Mouse (Mus musculus) intestine, embryonic 15.5 days (tissue): Measurements from ENCODE around the gene Anapc10. TPM values are rescaled to one million over a fixed set of nuclear protein-coding genes. Genes with fewer than 3 reads are reported as not detected.
"Not testable (repeated sequence)": the region's sequence is repeated elsewhere in the genome, so short reads cannot be mapped to it uniquely, and the experiment has no call there.

Experiments used
- ATAC-seq: fragments of 200-750 bp; cut with Nextera tagmentation; 2 replicates; pipeline ENCODE4 v1.8.0; 2017; ENCODE audit warnings: moderate TSS enrichment, moderate library complexity
- H3K27ac ChIP-seq: fragments of 300-500 bp; sonication (generic); 2 replicates; pipeline ENCODE4 v1.5.1; 2015; ENCODE audit warnings: mild to moderate bottlenecking, inconsistent platforms
- H3K27me3 ChIP-seq: fragments of 300-500 bp; sonication (generic); replicated peaks from 2 replicates; pipeline ENCODE4 v1.6.1; 2015; ENCODE audit warnings: inconsistent platforms
- H3K36me3 ChIP-seq: fragments of 300-500 bp; sonication (generic); 2 replicates; pipeline ENCODE4 v1.6.1; 2015; ENCODE audit warnings: inconsistent platforms
- H3K4me1 ChIP-seq: fragments of 300-500 bp; sonication (generic); replicated peaks from 2 replicates; pipeline ENCODE4 v1.6.1; 2015; ENCODE audit warnings: inconsistent platforms
- H3K4me2 ChIP-seq: fragments of 300-500 bp; sonication (generic); replicated peaks from 2 replicates; pipeline ENCODE4 v1.6.1; 2015; ENCODE audit warnings: mild to moderate bottlenecking, inconsistent platforms
- H3K4me3 ChIP-seq: fragments of 300-500 bp; sonication (generic); replicated peaks from 2 replicates; pipeline ENCODE4 v1.5.1; 2015; ENCODE audit warnings: inconsistent platforms
- H3K9ac ChIP-seq: fragments of 300-500 bp; sonication (generic); 2 replicates; pipeline ENCODE4 v1.6.1; 2015; ENCODE audit warnings: inconsistent platforms
- H3K9me3 ChIP-seq: fragments of 300-500 bp; sonication (generic); 2 replicates; pipeline ENCODE4 v1.6.1; 2016; ENCODE audit warnings: inconsistent platforms
- WGBS: fragments of 180-500 bp; shearing (Covaris S2); methylation state at CpG from one replicate; pipeline ENCODE4 v1.1.7; 2015; 5-methylcytosine and 5-hydroxymethylcytosine counted together
- polyA plus RNA-seq: library from polyadenylated mRNA; unstranded; fragments of >200 nt; fragmentation: Nextera tagmentation; extraction: Ambion mirVana; gene quantifications from 2 replicates; pipeline ENCODE4 v1.2.1, GENCODE M21; 2015

Anapc10 gene
- polyA plus RNA-seq = 32.3 and 33.4 TPM in 2 replicates

DNA sequence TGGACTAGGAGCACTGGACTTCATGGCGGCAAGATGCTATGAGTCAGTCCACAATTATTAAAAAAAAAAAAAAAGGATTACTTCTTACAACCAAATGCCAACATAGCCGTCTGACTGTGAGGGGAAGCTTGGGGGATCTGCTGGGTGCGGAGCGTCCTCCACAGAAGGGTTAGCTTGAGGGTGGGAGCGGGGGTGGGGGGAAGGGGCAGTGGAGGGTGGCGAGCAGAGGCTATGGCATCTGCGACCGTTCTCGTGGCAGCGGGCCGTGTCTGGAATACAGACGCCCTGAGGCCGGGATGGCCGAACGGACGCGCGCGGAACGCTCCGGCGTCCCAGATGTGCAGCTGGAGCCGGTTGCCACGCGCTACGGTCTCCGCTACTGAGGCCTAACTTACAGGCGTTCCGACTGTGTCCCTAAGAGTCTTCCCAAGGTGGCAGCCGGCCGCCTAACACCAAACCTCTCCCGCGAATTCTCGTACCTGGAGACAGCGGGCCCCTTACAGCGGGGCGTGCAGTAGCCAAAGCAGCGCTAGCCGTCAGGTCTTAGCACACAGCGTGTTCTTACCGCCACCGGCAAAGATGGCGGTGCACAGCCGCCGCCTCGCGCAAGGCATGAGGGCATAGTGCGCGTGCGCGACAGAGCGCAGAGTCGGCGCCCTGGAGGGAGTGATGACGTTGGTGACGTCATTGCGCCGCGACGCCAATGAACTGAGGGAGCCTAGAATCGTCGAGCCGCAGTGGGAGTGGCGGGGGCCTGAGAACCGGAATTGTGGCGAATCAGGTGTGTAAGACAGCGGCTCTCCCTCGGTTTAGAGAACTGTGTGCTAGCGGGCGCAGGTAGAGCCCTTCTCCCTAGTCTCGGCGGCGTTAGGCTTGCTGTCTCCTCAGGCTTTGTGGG, at the start of gene Anapc10, which contains the start of gene Abce1:
Anapc10 (plus strand) TSS at position 757 of the 898 bp plus-strand sequence.
Abce1 (minus strand) TSS at position 677 of the 898 bp plus-strand sequence.
- ATAC-seq = peak; percentile 99
- Histone ChIP-seq H3K9me3 (no peaks in the 10 kb centered on the region), H3K4me1 (0 out of 2 replicates have a peak, but pooled peaks cover 3% of the 10 kb centered on the region), H3K36me3 (peaks cover 3% of the 10 kb centered on the region; the same call in 1 of the 2 replicates), H3K27ac (peak within 1 kb of the TSS; percentile 83), H3K4me2 (peak within 1 kb of the TSS; percentile 64), H3K9ac (peak within 1 kb of the TSS; percentile 88), H3K27me3 (no peaks in the 10 kb centered on the region), H3K4me3 (peak within 1 kb of the TSS; percentile 86)
- under 1% methylated on average over 73 of the region's 73 CpGs for WGBS

DNA sequence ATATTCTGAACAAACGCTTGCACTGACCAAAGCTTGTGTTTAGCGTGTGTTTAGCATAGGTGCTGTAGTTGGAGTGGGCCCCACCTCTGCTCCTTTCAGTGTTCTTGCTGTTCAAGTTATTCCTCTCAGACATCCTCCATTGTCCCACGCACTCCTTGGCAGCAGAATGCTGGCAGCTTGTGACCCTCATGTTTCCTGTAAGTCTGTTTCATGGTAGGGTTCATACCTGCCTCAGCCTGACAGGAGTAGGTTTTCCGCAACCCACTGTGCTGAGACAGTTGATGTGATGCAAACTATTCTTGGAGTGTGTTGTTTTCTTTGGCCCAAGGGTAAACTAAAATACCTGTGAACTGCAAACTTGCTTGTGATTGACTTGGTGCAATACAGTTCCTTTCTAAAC, 35.2 kb upstream of the Anapc10 start:
- H3K27ac ChIP-seq = no peak overlapping the region
- H3K36me3 ChIP-seq = peaks cover 8% of the 10 kb centered on the region; the same call in 1 of the 2 replicates
- H3K9ac ChIP-seq = no peak overlapping the region
- ATAC-seq = no peak
- H3K4me3 ChIP-seq = no peak overlapping the region
- H3K4me2 ChIP-seq = no peak overlapping the region
- 86% methylated on average over 4 of the region's 4 CpGs for WGBS
- no peaks in the 10 kb centered on the region for H3K9me3 ChIP-seq
- H3K27me3 ChIP-seq = no peaks in the 10 kb centered on the region
- H3K4me1 ChIP-seq = no peaks in the 10 kb centered on the region

DNA sequence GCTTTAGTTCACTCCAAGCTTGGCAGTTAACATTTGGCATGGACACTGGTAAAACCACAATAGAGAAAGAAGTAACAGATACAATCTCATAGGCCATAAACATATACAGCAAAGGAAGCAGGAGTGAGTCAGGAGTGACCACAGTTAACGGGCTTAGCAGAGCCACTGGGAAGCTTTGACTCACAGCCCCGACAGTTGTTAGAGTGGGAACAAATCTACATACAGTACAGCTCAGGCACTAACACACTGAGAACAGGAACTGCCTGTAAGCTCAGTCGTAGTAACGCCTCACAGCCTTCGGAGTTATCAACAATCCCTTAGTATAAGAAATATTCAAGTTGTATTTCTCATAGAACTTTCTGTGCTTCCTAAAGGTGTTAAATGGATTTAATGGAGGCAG, 32.6 kb upstream of the Anapc10 start:
- 62% methylated on average over 5 of the region's 5 CpGs for WGBS
- no peaks in the 10 kb centered on the region for H3K9me3 ChIP-seq
- H3K36me3 ChIP-seq = peaks cover 10% of the 10 kb centered on the region; the same call in 1 of the 2 replicates
- no peak overlapping the region for H3K9ac ChIP-seq
- no peak for ATAC-seq
- no peak overlapping the region for H3K27ac ChIP-seq
- H3K4me2 ChIP-seq = no peak overlapping the region
- H3K27me3 ChIP-seq = no peaks in the 10 kb centered on the region
- H3K4me3 ChIP-seq = no peak overlapping the region
- no peaks in the 10 kb centered on the region for H3K4me1 ChIP-seq

DNA sequence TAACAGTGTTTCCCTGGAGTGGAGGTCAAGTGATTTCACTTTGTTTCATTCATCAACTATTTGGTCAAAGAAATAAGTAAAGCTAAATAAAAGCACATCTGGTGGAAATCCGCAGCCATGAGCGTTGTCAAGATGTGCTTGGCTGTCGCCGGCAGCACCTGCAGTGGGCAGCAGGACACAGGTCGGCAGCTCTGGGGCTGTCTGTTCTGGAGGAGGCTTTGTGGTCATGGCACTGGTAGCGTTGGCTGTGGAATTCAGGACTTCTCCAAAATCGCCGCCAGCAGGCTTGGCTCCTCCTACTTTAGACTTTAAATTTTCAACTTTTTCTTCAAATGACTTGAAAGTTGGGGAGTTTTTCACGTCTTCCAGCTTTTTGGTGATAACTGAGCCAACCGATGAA, 31.5 kb upstream of the Anapc10 start:
- Histone ChIP-seq H3K4me3 (peak overlapping the region; percentile 44), H3K4me2 (peak overlapping the region; percentile 85), H3K36me3 (peaks cover 12% of the 10 kb centered on the region; the same call in 1 of the 2 replicates)
- H3K27ac ChIP-seq, H3K27me3 ChIP-seq, H3K9ac ChIP-seq, H3K4me1 ChIP-seq, ATAC-seq, H3K9me3 ChIP-seq: not testable (repeated sequence)
- 49% methylated on average over 10 of the region's 10 CpGs for WGBS

DNA sequence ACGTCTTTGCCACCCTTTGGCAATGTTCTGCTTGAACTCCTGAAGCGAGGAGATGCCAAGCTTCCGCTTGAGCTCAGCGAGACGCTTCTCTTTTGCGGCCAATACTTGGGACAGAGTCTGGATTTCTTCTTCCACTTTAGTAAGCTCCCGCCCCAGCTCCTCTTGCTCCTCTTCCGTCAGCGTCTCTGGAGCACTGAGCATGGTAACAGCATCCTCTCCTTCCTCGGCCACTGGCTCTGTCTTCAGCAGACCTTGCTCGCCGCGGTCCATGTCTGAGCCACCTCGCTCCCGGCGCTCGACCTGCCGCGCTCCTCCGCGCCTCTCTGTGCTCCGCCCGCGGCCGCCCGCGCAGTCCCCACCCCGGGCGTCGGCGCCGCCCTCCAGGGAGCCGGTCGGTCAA, 31.1 kb upstream of the Anapc10 start:
- peaks cover 12% of the 10 kb centered on the region; the same call in 1 of the 2 replicates for H3K36me3 ChIP-seq
- no peaks in the 10 kb centered on the region for H3K27me3 ChIP-seq
- H3K27ac ChIP-seq = no peak overlapping the region
- 7% methylated on average over 34 of the region's 34 CpGs for WGBS
- H3K9ac ChIP-seq = peak overlapping the region; percentile 40
- H3K4me1 ChIP-seq = no peaks in the 10 kb centered on the region
- ATAC-seq = peak; percentile 89
- peak overlapping the region; percentile 44 for H3K4me3 ChIP-seq
- H3K4me2 ChIP-seq = peak overlapping the region; percentile 85
- H3K9me3 ChIP-seq = no peaks in the 10 kb centered on the region

DNA sequence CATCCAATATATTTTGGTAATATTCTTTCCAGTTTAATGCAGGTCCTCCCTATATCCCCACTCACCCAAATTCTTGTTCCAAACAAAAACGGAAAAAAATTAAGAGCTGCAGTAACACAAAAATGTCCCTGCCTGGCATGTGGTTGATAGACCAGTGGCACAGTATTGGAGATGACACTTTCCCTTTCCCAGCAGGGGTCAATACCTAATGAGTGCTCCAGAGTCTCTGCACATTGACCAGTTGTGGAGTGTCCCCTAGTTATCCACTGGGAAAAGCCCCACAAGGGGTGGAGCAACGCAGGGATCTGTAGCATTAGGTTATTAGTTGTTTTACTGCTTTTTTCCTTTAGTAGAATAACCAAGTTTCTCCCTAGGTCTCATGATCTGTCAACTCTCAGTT, 30.7 kb upstream of the Anapc10 start:
- Histone ChIP-seq H3K9ac (peak overlapping the region; percentile 40), H3K4me2 (peak overlapping the region; percentile 85), H3K4me1 (no peaks in the 10 kb centered on the region), H3K4me3 (peak overlapping the region; percentile 44), H3K36me3 (peaks cover 12% of the 10 kb centered on the region; the same call in 1 of the 2 replicates), H3K27ac (no peak overlapping the region), H3K27me3 (no peaks in the 10 kb centered on the region), H3K9me3 (no peaks in the 10 kb centered on the region)
- 34% methylated on average over 2 of the region's 2 CpGs for WGBS
- ATAC-seq = peak; percentile 69

DNA sequence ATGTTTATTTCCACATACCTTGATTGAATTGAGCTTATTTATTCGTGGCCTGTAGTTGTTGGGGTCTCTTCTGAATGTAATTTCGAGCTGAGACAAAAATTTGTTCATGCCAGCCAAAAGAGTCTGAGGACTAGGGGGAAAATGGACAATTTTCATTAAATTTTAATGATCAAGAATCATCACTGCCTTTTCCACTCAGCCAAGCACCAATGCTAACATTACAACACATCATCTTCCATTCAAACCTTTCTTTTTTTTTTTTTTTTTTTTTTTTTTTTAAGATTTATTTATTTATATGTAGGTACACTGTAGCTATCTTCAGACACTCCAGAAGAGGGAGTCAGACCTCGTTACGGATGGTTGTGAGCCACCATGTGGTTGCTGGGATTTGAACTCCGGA, 25.7 kb upstream of the Anapc10 start:
- not testable (repeated sequence) for H3K9me3 ChIP-seq, H3K9ac ChIP-seq, H3K4me3 ChIP-seq, H3K4me1 ChIP-seq, H3K27ac ChIP-seq, H3K4me2 ChIP-seq, ATAC-seq, H3K27me3 ChIP-seq
- peaks cover 29% of the 10 kb centered on the region for H3K36me3 ChIP-seq
- WGBS = 93% methylated on average over 5 of the region's 5 CpGs

DNA sequence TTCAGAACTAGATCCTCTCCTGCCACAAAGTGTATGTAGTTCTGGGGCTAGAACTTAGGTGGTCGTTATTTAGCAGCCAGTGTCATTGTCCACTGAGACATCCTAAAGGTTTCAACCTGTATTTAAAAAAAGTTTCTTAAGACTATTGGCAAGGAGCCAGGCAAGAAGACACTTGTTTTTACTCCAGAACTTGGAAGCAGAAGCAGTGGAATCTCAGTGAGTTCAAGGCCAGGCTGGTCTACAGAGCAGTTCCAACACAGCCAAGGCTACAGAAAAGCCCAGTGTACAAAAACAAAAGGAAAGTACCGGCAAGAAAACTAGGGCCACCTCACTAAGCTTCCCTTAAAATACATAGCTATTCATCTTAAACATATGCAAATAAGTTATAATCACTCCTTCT, 19.1 kb upstream of the Anapc10 start:
- Histone ChIP-seq H3K4me1 (no peaks in the 10 kb centered on the region), H3K4me3 (no peak overlapping the region), H3K4me2 (no peak overlapping the region), H3K9ac (no peak overlapping the region), H3K27me3 (no peaks in the 10 kb centered on the region), H3K27ac (no peak overlapping the region), H3K36me3 (peaks cover 32% of the 10 kb centered on the region), H3K9me3 (no peaks in the 10 kb centered on the region)
- WGBS = 85% methylated on average over 2 of the region's 2 CpGs
- no peak for ATAC-seq

DNA sequence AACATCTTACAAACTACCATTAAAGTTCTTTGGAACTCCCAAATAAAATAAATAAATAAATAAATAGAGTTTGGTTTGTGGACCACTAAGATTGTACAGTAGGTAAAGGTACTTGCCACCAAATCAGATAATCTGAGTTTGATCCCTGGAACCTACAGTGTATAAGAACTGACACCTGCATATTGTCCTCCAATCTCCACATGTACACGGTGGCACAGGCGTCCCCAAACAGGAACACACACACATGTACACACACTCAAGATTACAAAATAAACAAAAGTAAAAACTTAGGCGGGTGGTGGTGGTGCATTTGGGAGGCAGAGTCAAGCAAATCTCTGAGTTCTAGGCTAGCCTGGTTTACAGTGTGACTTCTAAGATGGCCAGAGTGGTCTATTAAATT, 4.9 kb upstream of the Anapc10 start:
- H3K9ac ChIP-seq = no peak overlapping the region
- no peaks in the 10 kb centered on the region for H3K27me3 ChIP-seq
- H3K36me3 ChIP-seq = peaks cover 19% of the 10 kb centered on the region
- H3K4me2 ChIP-seq = no peak overlapping the region
- 89% methylated on average over 3 of the region's 3 CpGs for WGBS
- no peaks in the 10 kb centered on the region for H3K9me3 ChIP-seq
- no peaks in the 10 kb centered on the region for H3K4me1 ChIP-seq
- H3K4me3 ChIP-seq = no peak overlapping the region
- ATAC-seq = no peak
- no peak overlapping the region for H3K27ac ChIP-seq

DNA sequence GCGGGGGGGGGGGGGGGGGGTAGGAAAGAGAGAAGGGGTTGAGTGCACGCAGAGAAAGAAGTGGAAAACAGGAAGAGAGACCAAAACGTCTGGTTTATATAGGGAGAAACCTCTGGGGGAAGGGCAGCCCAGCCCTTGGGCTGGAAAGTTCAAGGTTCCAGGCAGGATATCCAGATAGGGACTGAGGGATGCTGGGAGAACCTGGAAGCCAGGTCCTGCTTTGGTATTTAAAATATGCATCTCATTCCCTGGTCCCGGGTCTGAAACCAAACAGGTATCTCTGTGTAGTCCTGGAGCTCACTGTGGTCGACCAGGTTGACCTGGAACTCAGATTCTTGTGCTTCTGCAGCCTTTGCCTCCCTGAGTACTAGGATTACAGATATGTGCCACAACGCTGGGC, 1.1 kb downstream of the Anapc10 start:
- Histone ChIP-seq H3K4me1 (0 out of 2 replicates have a peak, but pooled peaks cover 3% of the 10 kb centered on the region), H3K27ac (no peak overlapping the region), H3K36me3 (0 out of 2 replicates have a peak, but pooled peaks cover 5% of the 10 kb centered on the region), H3K4me3 (no peak overlapping the region), H3K9ac (no peak overlapping the region), H3K4me2 (peak overlapping the region; percentile 46), H3K9me3 (no peaks in the 10 kb centered on the region), H3K27me3 (no peaks in the 10 kb centered on the region)
- WGBS = 37% methylated on average over 6 of the region's 6 CpGs
- no peak for ATAC-seq

DNA sequence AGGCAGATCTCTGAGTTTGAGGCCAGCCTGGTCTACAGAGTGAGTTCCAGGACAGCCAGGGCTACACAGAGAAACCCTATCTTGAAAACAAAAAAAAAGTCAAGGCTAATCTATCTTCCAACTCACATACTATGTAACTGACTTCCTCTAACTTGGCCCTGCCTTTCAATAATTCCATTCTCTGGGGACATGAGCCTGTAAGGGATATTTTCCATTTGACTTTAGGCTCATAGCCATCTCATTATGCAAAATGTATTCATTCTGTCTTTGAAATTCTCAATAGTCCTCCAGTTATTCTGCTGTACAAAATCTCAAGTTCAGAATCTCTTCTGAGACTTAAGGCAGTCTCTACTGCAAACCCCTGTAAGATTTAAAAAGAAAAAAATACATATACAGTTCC, 9.9 kb downstream of the Anapc10 start:
- Histone ChIP-seq H3K9me3 (no peaks in the 10 kb centered on the region), H3K9ac (no peak overlapping the region), H3K27ac (no peak overlapping the region), H3K27me3 (no peaks in the 10 kb centered on the region), H3K4me3 (no peak overlapping the region), H3K4me2 (no peak overlapping the region), H3K36me3 (peaks cover 14% of the 10 kb centered on the region; the same call in 1 of the 2 replicates), H3K4me1 (no peaks in the 10 kb centered on the region)
- ATAC-seq = no peak

DNA sequence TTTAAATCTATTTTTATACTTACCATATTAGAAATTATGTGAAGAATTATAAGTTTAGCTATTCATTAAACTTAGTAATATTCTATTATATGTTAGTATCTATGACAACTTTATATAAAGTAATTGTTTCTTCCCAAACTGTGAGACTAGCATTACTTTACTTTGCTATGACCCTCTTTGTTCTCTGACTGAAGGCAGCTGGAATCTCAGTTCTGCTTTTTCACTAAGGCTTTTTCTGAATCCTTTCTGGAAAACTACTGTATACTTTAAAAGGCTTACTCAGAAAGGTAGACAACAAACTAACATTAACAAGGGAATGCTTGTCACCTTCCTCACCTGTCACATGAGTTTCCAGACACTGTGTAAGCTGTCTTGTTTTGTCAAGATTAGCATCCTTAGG, 11.7 kb downstream of the Anapc10 start:
- Histone ChIP-seq H3K9ac (no peak overlapping the region), H3K27ac (no peak overlapping the region), H3K4me2 (no peak overlapping the region), H3K36me3 (peaks cover 11% of the 10 kb centered on the region; the same call in 1 of the 2 replicates), H3K9me3 (no peaks in the 10 kb centered on the region), H3K4me3 (no peak overlapping the region), H3K4me1 (no peaks in the 10 kb centered on the region), H3K27me3 (no peaks in the 10 kb centered on the region)
- ATAC-seq = no peak
